ENCODE assay signal across 7 mouse cellular contexts in genomic region chr17:24479431-24479830, GRCm38 (mm10). TPM values are rescaled to one million over a fixed set of nuclear protein-coding genes. Genes with fewer than 3 reads are reported as not detected.
DNase-seq lines count a peak whose midpoint lies in the region; ATAC-seq and TF ChIP-seq lines count a peak whose summit lies in the region.

No protein-coding gene starts in this region.

- TF ChIP-seq POLR2A in lung, adult 2 months (IDR thresholded peaks at IDR 0.05; ENCODE audit: borderline replicate concordance, extremely low read depth, low read depth, low read length) = no peak

- TF ChIP-seq CTCF in lung, postnatal 0 days (IDR thresholded peaks at IDR 0.05) = no peak
- TF ChIP-seq CTCF in lung, adult 2 months (IDR thresholded peaks at IDR 0.05; ENCODE audit: insufficient read depth, low read length) = no peak

- H3K4me1 ChIP-seq in lung, postnatal 0 days (ENCODE audit: insufficient read depth, low read depth, low read length) = peaks cover 8% of the 10 kb centered on the region; the same call in 1 of the 2 replicates
- peaks cover 3% of the 10 kb centered on the region; the same call in 1 of the 2 replicates for H3K4me1 ChIP-seq in lung, adult 2 months (ENCODE audit: control insufficient read depth, insufficient read depth, low read length)
- H3K4me1 ChIP-seq in forebrain, embryonic 14.5 days (ENCODE audit: control insufficient read depth, insufficient read depth, low read length) = peaks cover 6% of the 10 kb centered on the region; the same call in 1 of the 2 replicates
- H3K4me1 ChIP-seq in limb, embryonic 15.5 days = peaks cover 12% of the 10 kb centered on the region
- H3K4me1 ChIP-seq in stomach, embryonic 16.5 days (ENCODE audit: control insufficient read depth, insufficient read depth, low read length) = peaks cover 10% of the 10 kb centered on the region

- no peak for TF ChIP-seq EP300 in lung, postnatal 0 days (IDR thresholded peaks at IDR 0.05)

- no peak for ATAC-seq in lung, postnatal 0 days
- no peak for ATAC-seq in forebrain, embryonic 14.5 days
- no peak for ATAC-seq in limb, embryonic 15.5 days (ENCODE audit: insufficient number of reproducible peaks, low FRiP score, low TSS enrichment, low read depth)
- ATAC-seq in stomach, embryonic 16.5 days (ENCODE audit: insufficient read depth, low FRiP score) = no peak

- H3K9me3 ChIP-seq in lung, postnatal 0 days (ENCODE audit: low read length) = no peaks in the 10 kb centered on the region
- no peaks in the 10 kb centered on the region for H3K9me3 ChIP-seq in forebrain, embryonic 14.5 days (replicated peaks; ENCODE audit: control insufficient read depth, low read length)
- H3K9me3 ChIP-seq in limb, embryonic 15.5 days = no peaks in the 10 kb centered on the region
- no peaks in the 10 kb centered on the region for H3K9me3 ChIP-seq in stomach, embryonic 16.5 days (replicated peaks; ENCODE audit: control insufficient read depth, low read length)

- no peak for DNase-seq in lung, postnatal 0 days (ENCODE audit: low spot score)
- DNase-seq in lung, adult 2 months = no peak
- DNase-seq in forebrain, embryonic 14.5 days (ENCODE audit: low spot score) = no peak
- DNase-seq in thymus, postnatal 14 days = no peak
- DNase-seq in thymus, adult 18-20 months = no peak

- H3K4me3 ChIP-seq in lung, postnatal 0 days (ENCODE audit: low read depth, low read length) = peak overlapping the region; percentile 91; the same call in 1 of the 2 replicates
- H3K4me3 ChIP-seq in lung, adult 2 months (replicated peaks; ENCODE audit: extremely low read depth, low read depth, low read length) = no peak overlapping the region
- peak overlapping the region; percentile 77; the same call in 1 of the 2 replicates for H3K4me3 ChIP-seq in forebrain, embryonic 14.5 days (ENCODE audit: low read depth, low read length)
- H3K4me3 ChIP-seq in limb, embryonic 15.5 days = peak overlapping the region; percentile 87
- peak overlapping the region; percentile 86 for H3K4me3 ChIP-seq in stomach, embryonic 16.5 days (replicated peaks; ENCODE audit: low read length)

- H3K27ac ChIP-seq in lung, postnatal 0 days (ENCODE audit: low read length) = no peak overlapping the region
- H3K27ac ChIP-seq in forebrain, embryonic 14.5 days (ENCODE audit: low read depth, low read length) = no peak overlapping the region
- H3K27ac ChIP-seq in limb, embryonic 15.5 days = no peak overlapping the region
- H3K27ac ChIP-seq in stomach, embryonic 16.5 days (ENCODE audit: low read length) = no peak overlapping the region

- WGBS in lung, postnatal 0 days = 13% methylated on average over 1 of the region's 1 CpGs
- WGBS in lung, adult 2 months = 7% methylated on average over 1 of the region's 1 CpGs
- 20% methylated on average over 1 of the region's 1 CpGs for WGBS in forebrain, embryonic 14.5 days
- 28% methylated on average over 1 of the region's 1 CpGs for WGBS in limb, embryonic 15.5 days
- WGBS in stomach, embryonic 16.5 days = 15% methylated on average over 1 of the region's 1 CpGs

- H3K27me3 ChIP-seq in lung, postnatal 0 days (replicated peaks; ENCODE audit: insufficient read depth, low read length) = no peaks in the 10 kb centered on the region
- H3K27me3 ChIP-seq in forebrain, embryonic 14.5 days (replicated peaks; ENCODE audit: control insufficient read depth, insufficient read depth, low read length) = no peaks in the 10 kb centered on the region
- H3K27me3 ChIP-seq in limb, embryonic 15.5 days = no peaks in the 10 kb centered on the region
- no peaks in the 10 kb centered on the region for H3K27me3 ChIP-seq in stomach, embryonic 16.5 days (ENCODE audit: control insufficient read depth, insufficient read depth, low read length)

- no peak overlapping the region; the same call in 1 of the 2 replicates for H3K4me2 ChIP-seq in lung, postnatal 0 days (replicated peaks; ENCODE audit: low read depth, low read length)
- H3K4me2 ChIP-seq in forebrain, embryonic 14.5 days (ENCODE audit: low read length) = peak overlapping the region; percentile 62; the same call in 1 of the 2 replicates
- no peak overlapping the region for H3K4me2 ChIP-seq in limb, embryonic 15.5 days
- H3K4me2 ChIP-seq in stomach, embryonic 16.5 days (ENCODE audit: low read depth, low read length) = peak overlapping the region; percentile 47

- no peak overlapping the region for H3K9ac ChIP-seq in lung, postnatal 0 days (replicated peaks; ENCODE audit: low read depth)
- H3K9ac ChIP-seq in forebrain, embryonic 14.5 days (ENCODE audit: low read length) = no peak overlapping the region; the same call in 1 of the 2 replicates
- H3K9ac ChIP-seq in limb, embryonic 15.5 days = no peak overlapping the region
- H3K9ac ChIP-seq in stomach, embryonic 16.5 days (ENCODE audit: low read length) = no peak overlapping the region

- H3K36me3 ChIP-seq in lung, postnatal 0 days (ENCODE audit: insufficient read depth, low read length) = peaks cover 17% of the 10 kb centered on the region; the same call in 1 of the 2 replicates
- peaks cover 33% of the 10 kb centered on the region for H3K36me3 ChIP-seq in forebrain, embryonic 14.5 days (ENCODE audit: control insufficient read depth, insufficient read depth, low read length)
- peaks cover 32% of the 10 kb centered on the region for H3K36me3 ChIP-seq in limb, embryonic 15.5 days
- peaks cover 15% of the 10 kb centered on the region; the same call in 1 of the 2 replicates for H3K36me3 ChIP-seq in stomach, embryonic 16.5 days (ENCODE audit: control insufficient read depth, insufficient read depth, low read length)

RNA-seq across cellular contexts. Expression of gene Mlst8, which starts 0.6 kb away (rescaled TPM):
- polyA plus RNA-seq in lung, postnatal 0 days (2015; fragmentation: Nextera tagmentation; extraction: Ambion mirVana) = 13.0 and 14.4 TPM in 2 replicates
- polyA plus RNA-seq in lung, adult 2 months (2012; rRNA removed) = 27.5 and 43.2 TPM in 2 replicates
- polyA plus RNA-seq in forebrain, embryonic 14.5 days (2014; fragmentation: Nextera tagmentation; extraction: Ambion mirVana) = 31.8 and 37.2 TPM in 2 replicates
- polyA plus RNA-seq in limb, embryonic 15.5 days (2015; fragmentation: Nextera tagmentation; extraction: Ambion mirVana) = 26.2 and 30.5 TPM in 2 replicates
- 29.0 and 33.6 TPM in 2 replicates for polyA plus RNA-seq in stomach, embryonic 16.5 days (2015; fragmentation: Nextera tagmentation; extraction: Ambion mirVana)

RNA-seq across cellular contexts. Expression of gene Bricd5, which starts 5.7 kb away (rescaled TPM):
- polyA plus RNA-seq in lung, postnatal 0 days (2015; fragmentation: Nextera tagmentation; extraction: Ambion mirVana) = not detected in 2 replicates
- 0.15 and 0.43 TPM in 2 replicates for polyA plus RNA-seq in lung, adult 2 months (2012; rRNA removed)
- 0.38 and 1.3 TPM in 2 replicates for polyA plus RNA-seq in forebrain, embryonic 14.5 days (2014; fragmentation: Nextera tagmentation; extraction: Ambion mirVana)
- polyA plus RNA-seq in limb, embryonic 15.5 days (2015; fragmentation: Nextera tagmentation; extraction: Ambion mirVana) = not detected in 2 replicates
- 0.36 and 0.46 TPM in 2 replicates for polyA plus RNA-seq in stomach, embryonic 16.5 days (2015; fragmentation: Nextera tagmentation; extraction: Ambion mirVana)

RNA-seq across cellular contexts. Expression of gene Caskin1, which starts 9.0 kb away (rescaled TPM):
- polyA plus RNA-seq in lung, postnatal 0 days (2015; fragmentation: Nextera tagmentation; extraction: Ambion mirVana) = 0.15 and 0.33 TPM in 2 replicates
- 1.7 and 2.1 TPM in 2 replicates for polyA plus RNA-seq in lung, adult 2 months (2012; rRNA removed)
- 9.1 and 14.6 TPM in 2 replicates for polyA plus RNA-seq in forebrain, embryonic 14.5 days (2014; fragmentation: Nextera tagmentation; extraction: Ambion mirVana)
- 2.8 and 3.0 TPM in 2 replicates for polyA plus RNA-seq in limb, embryonic 15.5 days (2015; fragmentation: Nextera tagmentation; extraction: Ambion mirVana)
- polyA plus RNA-seq in stomach, embryonic 16.5 days (2015; fragmentation: Nextera tagmentation; extraction: Ambion mirVana) = 1.5 and 2.3 TPM in 2 replicates

RNA-seq across cellular contexts. Expression of gene Pgp, which starts 9.2 kb away (rescaled TPM):
- 40.4 and 42.5 TPM in 2 replicates for polyA plus RNA-seq in lung, postnatal 0 days (2015; fragmentation: Nextera tagmentation; extraction: Ambion mirVana)
- 39.5 and 46.2 TPM in 2 replicates for polyA plus RNA-seq in lung, adult 2 months (2012; rRNA removed)
- 54.7 and 56.5 TPM in 2 replicates for polyA plus RNA-seq in forebrain, embryonic 14.5 days (2014; fragmentation: Nextera tagmentation; extraction: Ambion mirVana)
- 47.9 and 51.1 TPM in 2 replicates for polyA plus RNA-seq in limb, embryonic 15.5 days (2015; fragmentation: Nextera tagmentation; extraction: Ambion mirVana)
- polyA plus RNA-seq in stomach, embryonic 16.5 days (2015; fragmentation: Nextera tagmentation; extraction: Ambion mirVana) = 49.6 and 54.5 TPM in 2 replicates

RNA-seq across cellular contexts. Expression of gene E4f1, which starts 9.3 kb away (rescaled TPM):
- 15.7 and 17.5 TPM in 2 replicates for polyA plus RNA-seq in lung, postnatal 0 days (2015; fragmentation: Nextera tagmentation; extraction: Ambion mirVana)
- 85.9 and 90.1 TPM in 2 replicates for polyA plus RNA-seq in lung, adult 2 months (2012; rRNA removed)
- polyA plus RNA-seq in forebrain, embryonic 14.5 days (2014; fragmentation: Nextera tagmentation; extraction: Ambion mirVana) = 8.3 and 16.9 TPM in 2 replicates
- polyA plus RNA-seq in limb, embryonic 15.5 days (2015; fragmentation: Nextera tagmentation; extraction: Ambion mirVana) = 36.3 and 37.5 TPM in 2 replicates
- polyA plus RNA-seq in stomach, embryonic 16.5 days (2015; fragmentation: Nextera tagmentation; extraction: Ambion mirVana) = 29.4 and 35.0 TPM in 2 replicates

Comparison
In these comparisons a context has a peak if more than half of its experiments do, and no peak if none do; other contexts are left out.
1. H3K4me2 ChIP-seq: peak in forebrain, embryonic 14.5 days (single experiment) and stomach, embryonic 16.5 days (single experiment); none in lung, postnatal 0 days (single experiment) and limb, embryonic 15.5 days (single experiment).